Comparison of ENCODE assay signal across 20 mouse cellular contexts in the genomic region with DNA sequence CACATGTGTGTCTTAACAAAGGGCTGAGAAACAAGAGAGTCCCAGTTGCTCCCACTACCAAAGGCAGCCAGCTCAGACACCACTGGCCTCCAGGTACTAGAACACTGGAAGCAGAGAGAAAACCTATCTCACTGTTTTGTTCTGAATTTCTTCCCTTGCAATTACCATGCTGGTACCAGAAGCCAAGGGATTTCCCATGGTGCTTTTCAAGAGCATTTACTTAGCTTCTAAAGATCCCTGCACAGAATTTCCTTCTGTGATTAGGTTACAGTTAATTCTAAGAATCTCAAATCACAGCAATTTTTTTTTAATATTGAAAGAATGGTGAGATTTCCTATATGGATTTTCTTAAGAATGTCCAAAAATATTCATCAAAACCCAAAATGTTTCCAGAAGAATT. TPM values are rescaled to one million over a fixed set of nuclear protein-coding genes. Genes with fewer than 3 reads are reported as not detected.
"Had no signal": no experiment of that assay in that cellular context is flagged by ENCODE, and none has a peak within 500 bp of the region (broad histone marks: within the 10 kb centered on the region; RNA-seq: fewer than 3 reads in every experiment).

No protein-coding gene starts in this region.

- H3K4me3 ChIP-seq: kidney, embryonic 15.5 days; limb, embryonic 12.5 days; liver, embryonic 13.5 days; neural tube, embryonic 12.5 days; neural tube, embryonic 15.5 days had no signal

- H3K9ac ChIP-seq: kidney, embryonic 15.5 days; limb, embryonic 12.5 days; liver, embryonic 13.5 days; neural tube, embryonic 12.5 days; neural tube, embryonic 15.5 days had no signal

- DNase-seq: kidney, adult 11 months; kidney, adult 8-10 months; kidney, postnatal 10 days; kidney, postnatal 4 days; liver, embryonic 13.5 days; lung, adult 2 months; lung, postnatal 14 days; lung, postnatal 4 days; midbrain, embryonic 14.5 days; right cerebral cortex, adult 18-20 months; right cerebral cortex, postnatal 14 days; spleen, adult 18-20 months; thymus, adult 18-20 months; thymus, postnatal 36 days had no signal

- H3K27me3 ChIP-seq: kidney, embryonic 15.5 days; limb, embryonic 12.5 days; liver, embryonic 13.5 days; neural tube, embryonic 12.5 days; neural tube, embryonic 15.5 days had no signal

- H3K4me2 ChIP-seq: kidney, embryonic 15.5 days; limb, embryonic 12.5 days; liver, embryonic 13.5 days; midbrain, embryonic 11.5 days; neural tube, embryonic 12.5 days; neural tube, embryonic 15.5 days had no signal

- H3K9me3 ChIP-seq: kidney, embryonic 15.5 days; limb, embryonic 12.5 days; liver, embryonic 13.5 days; neural tube, embryonic 12.5 days; neural tube, embryonic 15.5 days had no signal

- H3K4me1 ChIP-seq: liver, embryonic 13.5 days; neural tube, embryonic 12.5 days; neural tube, embryonic 15.5 days had no signal

- H3K36me3 ChIP-seq: kidney, embryonic 15.5 days; limb, embryonic 12.5 days; liver, embryonic 13.5 days; neural tube, embryonic 12.5 days; neural tube, embryonic 15.5 days had no signal

- H3K27ac ChIP-seq: kidney, embryonic 15.5 days; limb, embryonic 12.5 days; liver, embryonic 13.5 days; neural tube, embryonic 12.5 days; neural tube, embryonic 15.5 days had no signal

RNA-seq across cellular contexts. Expression of a gene that starts 31.2 kb away (rescaled TPM):
- total RNA-seq: liver, adult 2 months had no signal
- polyA plus RNA-seq: liver, adult 2 months had no signal
